Mouse (Mus musculus): ENCODE results near the gene Igfbp2. TPM values are rescaled to one million over a fixed set of nuclear protein-coding genes. Genes with fewer than 3 reads are reported as not detected.

Igfbp2 gene
- total RNA-seq (2023), result not detected

DNA sequence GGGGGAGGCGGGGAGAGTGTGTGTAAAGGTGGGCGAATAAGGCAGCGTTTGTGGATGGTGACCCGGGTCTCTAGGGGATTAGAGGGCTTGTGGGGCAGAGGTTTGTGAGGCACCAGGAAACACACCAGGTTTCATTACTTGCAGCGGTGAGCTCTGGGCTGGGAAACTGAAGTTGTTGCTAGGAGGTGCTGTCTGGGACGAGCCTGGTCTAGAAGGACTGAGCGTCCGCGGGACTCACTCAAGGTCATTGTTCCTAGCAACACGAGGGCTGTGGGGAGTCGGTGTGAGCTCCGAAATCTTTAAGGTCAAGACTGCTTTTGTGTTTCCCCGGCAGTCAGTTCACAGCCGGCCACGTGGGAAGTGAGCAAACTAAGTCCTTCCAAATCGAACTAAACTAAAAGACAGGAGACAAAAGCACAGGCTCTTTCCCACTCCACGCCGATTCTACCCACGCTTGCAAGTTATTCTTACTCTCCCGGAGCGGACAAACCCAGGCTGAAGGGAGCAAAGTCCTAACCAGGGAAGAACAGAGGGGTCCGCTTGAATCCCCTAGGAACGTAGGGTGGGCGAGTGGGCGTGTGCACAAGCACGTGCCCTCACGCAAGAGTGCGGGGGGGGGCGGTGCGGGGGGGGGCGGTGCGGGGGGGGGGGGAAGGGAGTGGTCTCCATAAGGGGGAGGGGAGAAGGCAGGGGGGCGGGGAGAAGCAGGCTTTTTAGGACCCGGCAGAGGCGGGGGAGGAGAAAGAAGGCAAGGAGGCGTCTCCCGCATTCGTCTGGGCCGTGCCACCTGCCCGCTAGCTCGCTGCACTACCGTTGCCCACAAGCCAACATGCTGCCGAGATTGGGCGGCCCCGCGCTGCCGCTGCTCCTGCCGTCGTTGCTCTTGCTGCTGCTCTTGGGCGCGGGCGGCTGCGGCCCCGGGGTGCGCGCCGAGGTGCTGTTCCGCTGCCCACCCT, at the start of gene Igfbp2:
Igfbp2 (plus strand) TSS at position 753 of the 956 bp plus-strand sequence.

DNA sequence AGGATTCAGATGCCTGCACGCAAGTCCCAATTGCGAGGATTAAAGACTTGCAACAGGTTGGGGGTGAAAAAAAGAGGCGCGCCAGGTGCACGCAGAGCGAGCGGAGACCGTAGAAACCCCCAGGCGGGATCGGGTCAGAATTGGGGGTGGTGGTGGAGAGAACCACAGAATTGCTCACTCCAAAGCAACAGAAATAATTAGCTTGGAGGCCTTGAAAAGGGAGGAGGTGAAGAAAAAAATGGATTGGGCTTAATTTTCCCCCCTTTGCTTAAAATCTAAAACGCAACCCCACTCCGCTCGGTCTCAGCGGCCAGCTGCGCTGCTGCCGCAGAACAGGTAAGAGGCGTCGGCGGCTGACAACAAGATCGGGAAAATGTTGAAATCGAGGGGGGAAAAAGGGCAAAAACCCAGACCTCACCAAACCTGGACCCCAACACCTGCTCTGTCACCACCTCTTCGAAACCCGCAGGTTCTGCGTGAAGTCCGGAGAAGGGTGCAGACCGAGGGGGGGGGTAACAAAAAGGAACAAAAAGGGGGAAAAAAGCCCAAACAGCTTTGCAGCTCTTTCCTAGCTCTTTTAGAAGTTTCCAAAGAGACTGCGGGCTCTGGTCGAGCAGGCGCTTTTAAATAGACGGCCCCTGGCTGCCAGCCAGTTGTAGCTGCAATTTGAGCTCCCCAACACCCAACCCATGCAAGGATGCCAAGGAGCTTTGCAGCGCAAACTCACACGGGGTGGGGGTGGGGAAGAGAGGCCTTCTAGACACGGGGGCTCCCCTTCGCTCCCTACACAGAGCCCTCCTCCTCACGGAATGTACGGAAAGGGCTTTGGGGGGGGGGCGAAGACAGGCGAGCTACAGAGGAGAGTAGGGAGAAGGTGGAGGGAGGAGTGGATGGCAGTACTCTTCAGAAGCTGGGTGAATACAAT, 50.2 kb downstream of the Igfbp2 start, which contains the start of gene Igfbp5:
Igfbp5 (minus strand) TSS at position 598 of the 925 bp plus-strand sequence.

Other genes starting within 250 kb of the Igfbp2 start
- 10 to 100 TPM; 33.4 to 38.1 TPM for gene Smarcal1, start 241.3 kb upstream of the Igfbp2 start, total RNA-seq (2023)
- gene Ankar, start 123.9 kb upstream of the Igfbp2 start, total RNA-seq (2023), result not detected
- 1,000 to 10,000 TPM; 3,592 to 3,632 TPM for gene Rpl37a, start 113.2 kb upstream of the Igfbp2 start, total RNA-seq (2023)
- under 1 TPM in 1 of 2 experiments, not detected in 1; 0.12 TPM for gene Igfbp5, start 50.4 kb downstream of the Igfbp2 start, total RNA-seq (2023)
- not detected for gene Tnp1, start 191.4 kb downstream of the Igfbp2 start, total RNA-seq (2023)